Mouse (Mus musculus) heart, embryonic 16.5 days (tissue): ENCODE data around the gene Fbxw5. TPM values are rescaled to one million over a fixed set of nuclear protein-coding genes. Genes with fewer than 3 reads are reported as not detected.

Source experiments
- ATAC-seq: fragments of 200-750 bp; cut with Nextera tagmentation; replicated peaks from 2 replicates; pipeline ENCODE4 v1.8.0; 2017; ENCODE audit warnings: moderate number of reproducible peaks; ENCODE audit not compliant: insufficient read depth, low FRiP score; ENCODE audit errors: extremely low read depth
- H3K27ac ChIP-seq: fragments of 300-500 bp; sonication (generic); 2 replicates; pipeline ENCODE4 v1.5.1; 2014; ENCODE audit warnings: mild to moderate bottlenecking, low read length, control low read depth, moderate library complexity
- H3K27me3 ChIP-seq: fragments of 300-500 bp; sonication (generic); 2 replicates; pipeline ENCODE4 v1.6.1; 2014; ENCODE audit warnings: low read length, mixed read lengths; ENCODE audit not compliant: control insufficient read depth, insufficient read depth
- H3K36me3 ChIP-seq: fragments of 300-500 bp; sonication (generic); 2 replicates; pipeline ENCODE4 v1.6.1; 2014; ENCODE audit not compliant: control insufficient read depth, insufficient read depth
- H3K4me1 ChIP-seq: fragments of 300-500 bp; sonication (generic); 2 replicates; pipeline ENCODE4 v1.6.1; 2014; ENCODE audit warnings: low read length, mixed read lengths; ENCODE audit not compliant: control insufficient read depth, insufficient read depth
- H3K4me2 ChIP-seq: fragments of 300-500 bp; sonication (generic); 2 replicates; pipeline ENCODE4 v1.6.1; 2014; ENCODE audit warnings: low read depth, mild to moderate bottlenecking, control low read depth, low read length
- H3K4me3 ChIP-seq: fragments of 300-500 bp; sonication (generic); 2 replicates; pipeline ENCODE4 v1.5.1; 2014; ENCODE audit warnings: mild to moderate bottlenecking, control low read depth, low read length
- H3K9ac ChIP-seq: fragments of 300-500 bp; sonication (generic); 2 replicates; pipeline ENCODE4 v1.6.1; 2014; ENCODE audit warnings: low read length, control low read depth
- H3K9me3 ChIP-seq: fragments of 300-500 bp; sonication (generic); replicated peaks from 2 replicates; pipeline ENCODE4 v1.6.1; 2016; ENCODE audit warnings: low read length; ENCODE audit not compliant: control insufficient read depth
- WGBS: fragments of 180-500 bp; shearing (Covaris S2); extraction: QIAGEN DNeasy Blood & Tissue Kit; methylation state at CpG from one replicate; pipeline ENCODE4 v1.1.7; 2014; 5-methylcytosine and 5-hydroxymethylcytosine counted together
- polyA plus RNA-seq: library from polyadenylated mRNA; unstranded; fragments of >200 nt; fragmentation: Nextera tagmentation; extraction: Ambion mirVana; gene quantifications from 2 replicates; pipeline ENCODE4 v1.2.1, GENCODE M21; 2015

The Fbxw5 gene
- polyA plus RNA-seq: 92.1 and 97.8 TPM in 2 replicates

- ATAC-seq: peak; percentile 93
- WGBS: under 1% methylated on average over 38 of the region's 44 CpGs
- H3K27me3 ChIP-seq: no peaks in the 10 kb centered on the region
These were observed at the start of gene Fbxw5 for GRCm38 (mm10) chr2:25500576-25501405. TSS of gene Fbxw5 (plus strand) at chr2:25500750.

GRCm38 (mm10) chr2:25450853-25451647 is 49.5 kb upstream of the Fbxw5 start:
- no peak overlapping the region for H3K4me3 ChIP-seq
- no peaks in the 10 kb centered on the region for H3K9me3 ChIP-seq
- H3K4me1 ChIP-seq: 0 out of 2 replicates have a peak, but pooled peaks cover 2% of the 10 kb centered on the region
- H3K36me3 ChIP-seq: no peaks in the 10 kb centered on the region
- no peaks in the 10 kb centered on the region for H3K27me3 ChIP-seq
- H3K27ac ChIP-seq: no peak overlapping the region
- H3K9ac ChIP-seq: no peak overlapping the region
- H3K4me2 ChIP-seq: no peak overlapping the region
- ATAC-seq: no peak
- 78% methylated on average over 8 of the region's 8 CpGs for WGBS

More at GRCm38 (mm10) chr2:25500576-25501405, at the start of gene Fbxw5:
- Histone ChIP-seq H3K4me1 (peaks cover 10% of the 10 kb centered on the region), H3K36me3 (peaks cover 21% of the 10 kb centered on the region), H3K4me3 (peak within 1 kb of the TSS; percentile 96), H3K9ac (peak within 1 kb of the TSS; percentile 98), H3K27ac (peak within 1 kb of the TSS; percentile 64), H3K4me2 (peak within 1 kb of the TSS; percentile 99), H3K9me3 (no peaks in the 10 kb centered on the region)

DNA sequence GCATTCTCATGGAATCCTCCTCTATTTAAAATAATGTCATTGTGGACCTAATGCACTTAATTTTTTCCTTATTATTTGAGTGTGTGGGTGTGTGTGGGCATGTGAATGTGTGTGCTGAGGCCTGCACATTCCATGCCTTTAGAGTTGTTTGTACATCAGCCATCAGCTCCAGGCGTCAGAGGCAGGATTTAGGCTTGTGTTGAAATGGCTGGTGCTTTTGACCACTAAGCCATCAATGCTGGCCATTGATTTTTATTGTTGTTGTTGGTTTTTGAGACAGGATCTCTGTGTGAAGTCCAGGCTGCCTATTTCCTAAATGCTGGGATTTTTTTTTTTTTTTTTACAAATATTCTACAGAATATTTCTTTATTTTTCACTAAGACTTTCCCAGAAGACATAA is 47.6 kb upstream of the Fbxw5 start:
- Histone ChIP-seq H3K27ac (no peak overlapping the region), H3K4me2 (no peak overlapping the region), H3K27me3 (no peaks in the 10 kb centered on the region), H3K9ac (no peak overlapping the region), H3K9me3 (no peaks in the 10 kb centered on the region), H3K36me3 (no peaks in the 10 kb centered on the region; the same call in 1 of the 2 replicates), H3K4me1 (0 out of 2 replicates have a peak, but pooled peaks cover 4% of the 10 kb centered on the region), H3K4me3 (no peak overlapping the region)
- no peak for ATAC-seq
- 56% methylated on average over 1 of the region's 1 CpGs for WGBS

DNA sequence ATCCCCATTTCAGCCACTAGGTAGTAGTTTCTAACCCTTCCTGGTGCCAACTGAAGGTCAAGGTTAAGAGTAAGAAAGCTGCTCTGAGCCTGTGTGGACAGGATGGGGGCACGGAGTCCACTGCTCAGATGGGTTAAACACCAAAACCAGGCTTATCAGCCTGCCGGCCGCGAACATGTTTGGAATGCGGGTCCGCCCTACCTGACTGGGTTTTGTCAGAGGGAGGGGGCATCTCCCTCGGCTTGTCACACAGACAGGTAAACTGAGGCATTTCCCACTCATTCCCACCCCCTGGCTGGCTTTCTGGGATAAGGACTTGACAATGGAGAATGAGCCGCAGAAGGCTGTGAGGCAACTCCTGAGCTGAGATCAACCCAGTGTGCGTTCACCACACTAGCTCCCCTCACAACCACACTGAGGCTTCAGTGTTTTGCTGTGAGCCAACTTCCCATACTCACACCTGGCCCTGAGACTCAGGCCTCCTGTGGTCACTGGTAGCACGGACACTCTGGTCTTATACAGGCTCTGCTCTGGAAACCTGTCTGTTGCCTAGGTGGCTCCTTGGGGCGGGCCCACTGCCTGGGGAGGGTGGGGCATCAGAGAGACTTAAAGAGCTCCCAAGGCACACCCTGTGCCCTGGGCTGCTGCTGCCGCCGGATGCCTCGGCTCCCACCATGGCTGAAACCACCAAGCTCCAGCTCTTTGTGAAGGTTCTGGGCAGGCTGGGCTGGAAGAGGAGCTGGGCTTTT is 44.2 kb upstream of the Fbxw5 start, which contains the start of gene Clic3:
Gene Clic3 (plus strand): TSS at position 634 of the 749 bp plus-strand sequence.
- no peaks in the 10 kb centered on the region for H3K27me3 ChIP-seq
- H3K4me1 ChIP-seq: peaks cover 22% of the 10 kb centered on the region
- WGBS: 43% methylated on average over 14 of the region's 14 CpGs
- H3K27ac ChIP-seq: no peak within 1 kb of the TSS
- H3K36me3 ChIP-seq: no peaks in the 10 kb centered on the region; the same call in 1 of the 2 replicates
- no peak within 1 kb of the TSS for H3K4me2 ChIP-seq
- no peaks in the 10 kb centered on the region for H3K9me3 ChIP-seq
- no peak within 1 kb of the TSS for H3K9ac ChIP-seq
- ATAC-seq: no peak
- H3K4me3 ChIP-seq: no peak within 1 kb of the TSS

- no peak overlapping the region for H3K27ac ChIP-seq
- peaks cover 26% of the 10 kb centered on the region for H3K4me1 ChIP-seq
- H3K4me3 ChIP-seq: no peak overlapping the region
- no peaks in the 10 kb centered on the region for H3K9me3 ChIP-seq
- H3K4me2 ChIP-seq: no peak overlapping the region
- WGBS: 70% methylated on average over 9 of the region's 9 CpGs
- no peak overlapping the region for H3K9ac ChIP-seq
- no peak for ATAC-seq
- H3K27me3 ChIP-seq: no peaks in the 10 kb centered on the region
- H3K36me3 ChIP-seq: no peaks in the 10 kb centered on the region; the same call in 1 of the 2 replicates
These were observed 43.3 kb upstream of the Fbxw5 start for GRCm38 (mm10) chr2:25457022-25457896.

DNA sequence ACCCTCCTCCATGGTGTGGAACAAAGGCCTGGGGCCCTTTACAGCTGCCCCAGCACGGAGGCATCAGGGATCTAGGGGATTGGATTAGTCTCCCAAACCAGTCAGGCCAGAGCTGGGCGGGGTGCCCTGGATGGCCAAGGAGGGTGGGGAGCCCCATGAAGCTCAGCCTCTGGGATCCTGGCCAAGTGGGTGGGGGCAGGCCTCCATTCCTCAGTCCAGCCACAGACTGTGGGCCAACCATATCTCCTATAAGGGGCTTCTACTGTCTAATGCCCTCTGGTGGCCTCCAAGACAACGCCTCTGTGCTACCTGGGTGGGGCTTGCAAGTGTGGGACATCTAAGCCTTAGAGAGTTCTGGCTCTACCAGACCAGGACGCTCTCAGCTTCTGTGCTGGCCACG is 41.6 kb upstream of the Fbxw5 start:
- Histone ChIP-seq H3K27me3 (no peaks in the 10 kb centered on the region), H3K9me3 (no peaks in the 10 kb centered on the region), H3K36me3 (no peaks in the 10 kb centered on the region; the same call in 1 of the 2 replicates), H3K4me1 (peaks cover 26% of the 10 kb centered on the region), H3K4me3 (no peak overlapping the region), H3K27ac (no peak overlapping the region), H3K9ac (no peak overlapping the region), H3K4me2 (no peak overlapping the region)
- WGBS: 69% methylated on average over 5 of the region's 5 CpGs
- no peak for ATAC-seq

- no peaks in the 10 kb centered on the region for H3K27me3 ChIP-seq
- ATAC-seq: 0 out of 2 replicates have a peak, but pooled peaks have one; percentile 3
- peak overlapping the region; percentile 94 for H3K27ac ChIP-seq
- H3K36me3 ChIP-seq: no peaks in the 10 kb centered on the region; the same call in 1 of the 2 replicates
- H3K9ac ChIP-seq: peak overlapping the region; percentile 83
- H3K4me2 ChIP-seq: peak overlapping the region; percentile 84
- H3K9me3 ChIP-seq: no peaks in the 10 kb centered on the region
- H3K4me1 ChIP-seq: peaks cover 26% of the 10 kb centered on the region
- peak overlapping the region; percentile 69 for H3K4me3 ChIP-seq
- WGBS: 29% methylated on average over 5 of the region's 5 CpGs
These were observed 40.4 kb upstream of the Fbxw5 start for GRCm38 (mm10) chr2:25460135-25460534.
